Mouse (Mus musculus): ENCODE measurements around the gene Spout1.
A peak's percentile ranks its signal among the peaks of the same experiment; 100 is the strongest.
"Not testable (repeated sequence)": the region's sequence is repeated elsewhere in the genome, so short reads cannot be mapped to it uniquely, and the experiment has no call there.

The Spout1 gene

GRCm38 (mm10) chr2:30176561-30176960 lies 1.7 kb downstream of the Spout1 start:
- DNase-seq, result no peak

- peak; percentile 14 to 18 for DNase-seq
These were observed 2.4 kb downstream of the Spout1 start for GRCm38 (mm10) chr2:30175897-30176296.

GRCm38 (mm10) chr2:30173541-30174240 lies 4.6 kb downstream of the Spout1 start:
- DNase-seq, result no peak

- no peak for DNase-seq
These were observed 6.3 kb downstream of the Spout1 start for GRCm38 (mm10) chr2:30171997-30172382.

GRCm38 (mm10) chr2:30171371-30171996 lies 6.8 kb downstream of the Spout1 start, which contains the start of gene Endog:
Gene Endog, plus strand, starts transcription at chr2:30171493.
- DNase-seq, result peak; percentile 75

GRCm38 (mm10) chr2:30166677-30167076 lies 11.6 kb downstream of the Spout1 start:
- DNase-seq, result peak; percentile 9 to 21

GRCm38 (mm10) chr2:30164340-30164932 lies 13.8 kb downstream of the Spout1 start:
- no peak for DNase-seq

- peak; percentile 50 to 60 for DNase-seq
These were observed 16.4 kb downstream of the Spout1 start for GRCm38 (mm10) chr2:30161809-30162208.

- DNase-seq, result not testable (repeated sequence)
These were observed 18.4 kb downstream of the Spout1 start for GRCm38 (mm10) chr2:30159871-30160270.

- DNase-seq, result no peak
These were observed 25.6 kb downstream of the Spout1 start for GRCm38 (mm10) chr2:30152616-30153015.

GRCm38 (mm10) chr2:30151840-30152239 lies 26.4 kb downstream of the Spout1 start:
- DNase-seq, result no peak

GRCm38 (mm10) chr2:30147466-30147865 lies 30.8 kb downstream of the Spout1 start:
- DNase-seq, result no peak

- DNase-seq, result no peak
These were observed 33.8 kb downstream of the Spout1 start for GRCm38 (mm10) chr2:30144436-30144835.

GRCm38 (mm10) chr2:30140021-30140420 lies 38.2 kb downstream of the Spout1 start:
- DNase-seq, result not testable (repeated sequence)

- DNase-seq, result no peak
These were observed 41.8 kb downstream of the Spout1 start for GRCm38 (mm10) chr2:30136458-30136857.

- DNase-seq, result no peak
These were observed 43.2 kb downstream of the Spout1 start for GRCm38 (mm10) chr2:30134928-30135620.

GRCm38 (mm10) chr2:30134378-30134711 lies 43.9 kb downstream of the Spout1 start:
- DNase-seq, result no peak

- DNase-seq, result peak; percentile 100
These were observed 44.5 kb downstream of the Spout1 start, which contains the start of gene Tbc1d13 for GRCm38 (mm10) chr2:30133613-30134377. Gene Tbc1d13, plus strand, starts transcription at chr2:30133746.

- DNase-seq, result peak in 1 of 2 experiments; percentile 13
These were observed 45.3 kb downstream of the Spout1 start for GRCm38 (mm10) chr2:30132801-30133612.

GRCm38 (mm10) chr2:30131240-30131639 lies 47.0 kb downstream of the Spout1 start:
- peak; percentile 29 to 33 for DNase-seq

GRCm38 (mm10) chr2:30130156-30130555 lies 48.1 kb downstream of the Spout1 start:
- no peak for DNase-seq

GRCm38 (mm10) chr2:30128789-30129188 lies 49.5 kb downstream of the Spout1 start:
- peak; percentile 62 to 69 for DNase-seq
